Mouse (Mus musculus): ENCODE measurements around the gene Inpp5a.

DNA sequence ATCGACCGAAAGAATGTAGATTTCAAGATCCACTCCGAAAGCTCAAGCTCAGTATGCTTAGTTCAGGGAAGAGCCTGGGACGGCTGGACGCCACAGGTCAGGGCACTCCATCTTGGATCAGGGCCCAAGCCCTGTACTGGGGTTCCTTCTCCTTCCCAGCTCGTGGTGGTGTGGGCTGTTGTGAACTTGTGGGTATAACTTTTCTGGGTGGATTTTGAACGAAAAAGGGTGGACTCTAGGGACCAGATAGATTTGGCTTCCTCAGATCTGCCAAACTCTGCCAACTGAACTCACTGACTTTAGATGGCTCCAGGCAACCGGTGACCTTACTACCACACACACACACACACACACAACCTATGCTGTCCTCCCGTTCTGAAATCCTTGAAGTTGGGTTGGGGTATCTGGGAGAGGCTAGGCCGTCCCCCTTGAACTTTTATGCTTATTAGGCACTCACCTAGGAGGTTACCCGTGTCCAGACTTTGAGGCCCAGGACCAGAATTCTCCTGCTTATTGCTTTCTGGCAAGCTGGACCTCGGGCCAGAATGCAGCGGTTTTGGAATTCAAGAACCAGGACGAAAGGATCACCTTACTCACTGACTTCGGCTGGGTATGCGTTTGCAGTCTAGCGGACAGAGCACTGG, 194.3 kb downstream of the Inpp5a start:
- TF ChIP-seq CTCF (IDR thresholded peaks at IDR 0.05; ENCODE audit: low read depth) (no peak), EP300 (optimal IDR thresholded peaks at IDR 0.05) (no peak)
